Mouse (Mus musculus): ENCODE results near the gene Pde11a.
A peak's percentile ranks its signal among the peaks of the same experiment; 100 is the strongest.

Pde11a gene

DNA sequence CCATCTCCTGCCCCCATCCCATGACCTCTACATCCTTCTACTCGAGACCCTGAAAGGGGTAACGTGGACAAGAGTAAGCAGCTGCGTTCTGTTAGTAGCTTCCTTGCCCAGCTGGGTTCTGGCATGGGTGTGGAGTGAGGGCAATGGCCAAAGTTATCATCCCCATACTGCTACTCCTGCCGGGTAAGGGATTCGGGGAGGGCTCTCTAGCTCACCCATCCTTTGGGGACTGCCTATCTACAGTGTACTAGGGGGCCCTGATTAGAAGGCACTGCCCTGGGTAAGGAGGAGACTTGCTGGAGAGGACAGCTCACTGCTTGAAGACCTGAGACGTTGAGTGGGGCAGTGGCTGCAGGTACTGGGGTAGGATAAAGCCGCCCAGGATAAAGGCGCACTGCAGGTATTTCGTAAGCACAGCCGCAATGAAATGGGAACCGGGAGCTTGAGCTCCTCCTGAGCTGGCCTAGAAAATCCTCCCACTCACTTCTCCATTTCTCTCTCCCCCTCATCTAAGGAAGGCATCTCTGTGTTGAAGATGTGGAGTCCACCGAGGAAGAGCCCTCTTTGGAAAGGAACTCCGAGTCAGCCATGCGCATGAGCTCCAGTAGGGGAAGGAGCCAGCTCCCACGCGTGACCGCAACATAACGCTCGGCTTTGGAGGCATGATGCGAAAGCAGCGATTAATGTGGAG lies 15.2 kb downstream of the Pde11a start:
- no peak for DNase-seq (ENCODE audit: inconsistent ontology term)

DNA sequence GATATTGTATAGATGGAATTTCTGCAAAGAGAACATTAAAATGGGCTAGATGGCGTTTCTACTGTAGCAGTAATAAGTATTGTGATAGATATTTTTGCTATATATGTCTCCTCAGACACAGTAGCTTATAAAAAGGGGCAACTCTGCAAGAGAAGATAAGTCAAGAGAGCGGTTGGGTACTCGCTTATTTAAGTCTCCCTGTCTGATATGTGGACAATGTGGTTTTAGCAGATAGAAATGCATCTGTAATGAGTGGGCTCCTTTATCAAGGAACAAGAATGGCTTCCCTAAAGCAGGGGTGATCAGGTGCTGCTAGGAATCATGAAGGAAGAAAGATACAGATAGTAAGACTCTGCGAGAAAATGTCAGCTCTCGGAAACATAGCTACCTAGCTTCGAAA lies 18.2 kb downstream of the Pde11a start:
- DNase-seq (ENCODE audit: inconsistent ontology term): no peak

DNA sequence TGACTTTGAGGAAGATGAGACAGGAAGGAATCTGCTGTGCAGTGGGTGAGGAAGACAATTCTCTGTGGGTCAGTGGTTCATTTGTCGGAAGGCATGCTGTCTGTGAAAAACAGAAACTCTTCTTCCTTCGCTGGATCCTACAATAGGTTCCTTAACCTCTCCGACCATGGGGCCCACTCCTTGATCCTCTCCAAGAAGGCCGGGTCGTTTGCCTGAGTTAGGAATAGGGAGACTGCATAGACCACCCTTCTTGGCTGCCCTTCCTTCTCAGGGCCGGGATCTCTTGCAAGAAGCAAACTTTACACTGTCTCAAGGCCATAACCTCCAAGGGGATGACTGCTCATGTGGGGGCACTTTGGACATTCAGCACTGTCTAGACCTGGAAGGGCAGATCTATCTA lies 19.3 kb downstream of the Pde11a start:
- DNase-seq (ENCODE audit: inconsistent ontology term): no peak

DNA sequence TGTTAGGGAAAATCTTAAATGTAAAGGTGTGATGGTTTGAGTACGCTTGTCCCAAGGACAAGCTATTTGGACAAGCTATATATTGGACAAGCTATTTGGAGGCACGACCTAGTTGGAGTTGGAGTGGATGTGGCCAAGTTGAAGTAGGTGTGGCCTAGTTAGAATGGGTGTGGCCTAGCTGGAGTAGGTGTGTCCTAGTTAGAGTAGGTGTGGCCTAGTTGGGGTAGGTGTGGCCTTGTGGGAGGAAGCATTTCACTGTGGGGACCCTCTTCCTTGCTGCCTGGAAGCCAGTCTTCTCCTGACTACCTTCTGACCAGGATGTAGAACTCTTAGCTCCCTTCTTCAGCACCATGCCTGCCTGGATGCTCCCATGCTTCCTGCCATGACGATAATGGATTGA lies 50.9 kb downstream of the Pde11a start:
- no peak for DNase-seq (ENCODE audit: inconsistent ontology term)

DNA sequence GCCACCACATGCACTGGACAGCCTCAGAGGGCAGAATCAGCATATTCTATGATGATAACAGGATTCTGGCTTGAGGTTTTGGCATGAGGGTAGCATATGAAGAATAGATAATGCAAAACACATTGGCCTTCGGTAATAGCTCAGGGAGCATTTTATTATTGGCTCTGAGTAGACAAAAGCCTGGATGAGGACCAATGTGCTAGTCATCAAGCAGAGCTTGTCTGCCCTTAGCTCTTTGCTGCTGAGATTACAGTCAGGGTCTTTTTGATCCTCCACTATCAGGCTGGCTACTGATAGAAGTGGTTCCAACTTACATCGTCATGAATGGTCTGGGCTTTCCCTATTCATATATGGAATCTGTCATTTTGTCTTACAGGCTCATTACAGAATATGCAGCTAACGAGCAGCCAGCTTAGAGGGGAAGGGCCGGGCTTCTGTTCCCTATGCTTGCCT lies 52.3 kb downstream of the Pde11a start:
- peak; percentile 69 for DNase-seq (ENCODE audit: inconsistent ontology term)

DNA sequence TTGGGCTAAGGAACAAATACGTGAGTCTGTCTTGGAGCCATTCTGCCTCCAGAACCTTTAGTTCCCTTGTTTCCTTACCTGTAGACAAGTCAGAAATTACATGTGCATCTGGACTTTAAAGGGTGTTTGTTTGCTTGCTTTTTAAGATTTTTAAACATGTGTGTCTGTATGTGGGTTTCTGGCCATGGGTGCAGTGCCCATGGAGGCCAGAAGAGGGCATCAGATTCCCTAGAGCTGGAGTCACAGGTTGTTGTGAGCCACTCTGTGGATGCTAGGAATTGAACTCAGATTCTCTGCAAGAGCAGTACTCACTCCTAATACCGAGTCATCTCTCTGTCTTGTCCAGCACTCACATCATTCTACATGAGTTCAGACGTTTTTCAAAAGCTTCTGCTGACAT lies 53.4 kb downstream of the Pde11a start:
- DNase-seq (ENCODE audit: inconsistent ontology term): no peak

DNA sequence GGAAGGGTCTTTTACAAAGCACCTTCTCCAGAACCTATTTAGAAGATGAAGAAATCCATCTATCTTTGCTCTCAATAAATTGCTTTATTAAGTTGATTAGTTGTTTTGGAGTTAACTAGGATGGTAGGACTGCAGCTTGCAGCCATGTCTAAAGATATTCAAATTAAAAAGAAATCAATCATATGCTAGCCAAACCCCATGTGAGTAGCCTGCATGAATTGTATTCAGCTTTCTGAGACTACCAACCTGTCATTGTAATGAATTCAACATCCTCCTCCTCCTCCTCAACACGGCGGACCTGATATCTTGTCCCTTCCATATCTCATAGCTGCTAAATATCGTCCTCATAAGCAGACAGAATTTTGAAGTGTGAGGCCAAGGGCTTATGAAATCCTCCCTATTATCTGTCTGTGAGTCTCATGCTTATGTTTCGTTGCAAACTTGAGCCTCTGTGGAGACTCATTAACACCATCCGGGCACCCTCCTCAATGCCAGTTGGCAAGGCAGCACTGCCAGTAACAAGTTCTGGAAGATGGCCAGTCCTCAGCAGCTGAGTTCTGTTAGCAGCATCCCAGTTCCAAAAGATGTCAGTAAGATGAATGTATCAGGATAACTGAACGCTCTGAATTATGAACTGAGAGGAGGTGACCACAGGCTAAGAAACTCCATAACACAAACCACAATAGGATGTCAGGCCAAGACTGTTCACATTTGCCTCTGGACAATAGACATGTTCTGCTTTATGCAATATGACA lies 55.0 kb downstream of the Pde11a start:
- peak; percentile 89 for DNase-seq (ENCODE audit: inconsistent ontology term)

DNA sequence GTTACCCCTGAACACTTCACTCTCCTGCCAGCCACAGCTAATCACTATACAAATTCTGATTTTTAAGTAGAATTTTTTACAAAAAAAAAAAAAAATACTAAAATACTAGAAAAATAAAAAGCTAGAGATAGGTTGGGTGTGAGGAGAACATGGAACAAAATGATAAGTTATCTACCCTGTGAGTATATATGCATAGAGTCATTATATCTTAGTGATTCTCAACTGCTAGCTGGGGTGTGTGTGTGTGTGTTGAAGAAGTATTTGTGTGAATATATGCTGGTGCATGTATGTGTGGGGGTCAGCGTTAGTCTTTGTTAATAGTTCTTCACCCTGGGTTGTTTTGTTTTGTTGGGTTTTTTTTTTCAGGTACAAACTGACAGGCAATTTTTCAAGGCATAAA lies 69.1 kb downstream of the Pde11a start:
- no peak for DNase-seq (ENCODE audit: inconsistent ontology term)

DNA sequence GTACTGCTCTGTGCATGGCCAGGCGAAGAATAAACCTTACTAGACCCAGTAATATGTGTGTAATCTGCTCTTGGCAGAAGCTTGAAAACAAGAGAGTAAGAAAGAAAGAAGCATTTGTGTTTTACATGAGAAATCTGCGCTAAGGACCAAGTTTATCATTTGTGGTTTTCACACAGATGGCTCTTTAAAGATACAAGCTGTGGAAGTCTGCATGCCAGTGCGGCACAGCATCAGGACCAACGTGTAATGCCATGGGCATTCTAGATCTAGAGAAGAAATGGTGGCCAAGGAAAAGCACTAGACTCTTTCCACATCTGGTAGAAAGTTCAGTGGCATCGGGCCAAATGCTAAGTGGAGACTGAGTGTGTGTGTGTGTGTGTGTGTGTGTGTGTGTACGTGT lies 71.2 kb downstream of the Pde11a start:
- no peak for DNase-seq (ENCODE audit: inconsistent ontology term)

DNA sequence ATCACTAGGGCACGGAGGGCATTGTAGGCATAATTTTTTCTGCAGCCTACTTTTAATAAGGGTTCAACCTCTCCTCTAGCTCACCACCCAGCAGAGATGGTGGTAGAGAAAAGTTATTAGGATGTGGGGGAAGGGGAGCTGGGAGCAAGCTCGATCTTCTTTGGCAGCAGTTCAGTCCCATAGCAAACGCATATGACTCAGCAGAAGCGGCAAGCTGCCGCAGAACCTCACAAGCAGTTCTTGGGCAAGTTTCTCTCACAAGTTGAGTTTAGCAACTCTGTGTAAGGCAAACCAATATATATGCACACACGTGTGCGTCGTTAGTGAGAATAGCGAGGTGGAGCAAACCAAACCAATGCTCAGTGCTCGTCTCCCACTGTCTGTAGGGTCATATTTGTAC lies 72.0 kb downstream of the Pde11a start:
- no peak for DNase-seq (ENCODE audit: inconsistent ontology term)

DNA sequence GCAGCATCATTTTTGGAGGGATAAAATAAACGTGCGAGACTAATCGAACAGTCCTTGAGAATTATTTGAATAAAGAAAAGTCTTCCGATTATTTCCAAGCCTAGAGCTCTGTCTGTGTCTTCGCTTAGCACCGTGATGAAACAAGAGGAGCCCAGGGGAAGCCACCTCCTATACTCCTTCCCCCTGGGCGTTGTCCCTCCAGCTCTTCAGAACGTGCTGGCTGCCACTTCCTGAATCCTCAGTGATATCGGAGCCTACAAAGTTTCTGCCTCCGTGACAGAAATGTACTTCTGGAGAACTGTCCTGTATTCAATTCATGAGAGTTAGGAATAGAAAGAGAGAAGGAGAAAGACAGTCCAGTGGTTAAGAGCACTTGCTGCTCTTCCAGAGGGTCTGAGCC lies 74.3 kb downstream of the Pde11a start:
- no peak for DNase-seq (ENCODE audit: inconsistent ontology term)

DNA sequence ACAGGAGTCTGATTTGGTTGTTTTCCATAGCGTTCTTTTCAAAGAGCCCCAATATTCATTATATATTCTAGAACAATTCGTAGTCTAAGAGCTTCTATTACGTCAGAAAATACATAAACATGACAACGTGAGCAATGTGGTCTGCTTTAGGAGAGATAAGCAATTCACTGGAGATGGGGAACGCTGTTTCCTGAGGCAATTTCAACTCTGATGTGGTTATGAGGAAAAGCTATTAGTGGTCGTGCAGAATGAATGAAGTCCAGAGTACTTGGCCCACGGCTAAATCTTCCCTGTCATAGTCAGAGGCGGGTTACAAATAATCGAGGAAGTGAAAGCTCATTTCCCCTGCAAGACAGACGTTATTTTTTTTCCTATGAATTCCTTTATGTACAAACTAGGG lies 75.9 kb downstream of the Pde11a start:
- no peak for DNase-seq (ENCODE audit: inconsistent ontology term)

DNA sequence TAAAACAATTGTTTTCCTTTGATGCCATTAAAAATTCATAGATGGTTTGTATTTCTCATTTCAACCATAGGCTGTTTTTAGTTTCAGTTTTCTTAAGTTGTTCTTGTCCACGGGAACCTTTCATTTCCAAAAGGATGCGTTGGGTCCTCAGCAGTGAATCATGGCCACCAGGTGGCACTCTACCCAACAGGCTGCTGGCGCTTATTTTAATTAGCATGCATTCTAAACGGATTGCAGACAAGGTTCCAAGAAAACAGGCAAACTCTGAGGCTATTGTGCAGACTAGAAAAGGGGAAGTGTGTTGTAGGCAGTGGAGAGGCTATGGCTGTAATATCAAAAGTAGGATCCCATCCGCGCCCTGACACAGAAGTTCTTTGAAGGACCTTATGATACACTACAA lies 83.7 kb downstream of the Pde11a start:
- peak; percentile 43 for DNase-seq (ENCODE audit: inconsistent ontology term)

DNA sequence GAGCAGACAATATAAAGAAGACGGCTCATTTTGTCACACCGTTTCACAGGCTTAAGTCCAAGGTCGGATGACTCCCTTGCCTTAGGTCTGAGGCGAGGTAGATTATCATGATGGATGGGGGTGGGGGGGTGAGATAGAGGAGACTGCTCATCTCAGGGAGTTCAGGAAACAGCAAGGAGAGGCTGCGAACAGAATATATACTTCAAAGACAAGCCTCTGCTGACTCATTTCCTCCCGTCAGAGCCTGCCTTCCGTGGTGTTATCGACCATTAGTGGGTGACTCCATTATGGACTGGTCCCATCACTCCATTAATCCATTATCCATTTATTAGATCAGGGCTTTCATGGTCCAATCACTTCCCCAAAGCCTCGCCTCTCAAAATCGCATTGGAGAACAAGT lies 87.2 kb downstream of the Pde11a start:
- DNase-seq (ENCODE audit: inconsistent ontology term): no peak

DNA sequence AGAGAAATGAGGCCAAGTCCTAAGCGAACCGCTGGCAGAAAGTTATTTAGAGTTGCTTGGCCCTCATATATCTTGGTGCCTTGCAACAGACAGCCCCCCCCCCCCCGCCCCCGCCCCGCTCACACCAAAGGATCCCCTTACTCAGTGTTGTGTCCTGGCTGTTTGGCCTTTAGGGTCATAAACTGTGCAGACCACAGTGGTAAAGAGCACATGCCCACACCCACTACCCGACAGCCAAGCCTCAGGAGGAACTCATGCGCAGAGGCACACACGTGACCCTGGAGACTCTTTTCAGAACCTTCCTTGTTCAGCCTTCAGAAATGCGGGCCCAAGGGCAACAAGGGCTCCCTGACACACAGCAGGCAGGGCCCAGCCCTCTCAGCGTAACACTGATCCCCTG lies 90.3 kb downstream of the Pde11a start:
- DNase-seq (ENCODE audit: inconsistent ontology term): no peak

DNA sequence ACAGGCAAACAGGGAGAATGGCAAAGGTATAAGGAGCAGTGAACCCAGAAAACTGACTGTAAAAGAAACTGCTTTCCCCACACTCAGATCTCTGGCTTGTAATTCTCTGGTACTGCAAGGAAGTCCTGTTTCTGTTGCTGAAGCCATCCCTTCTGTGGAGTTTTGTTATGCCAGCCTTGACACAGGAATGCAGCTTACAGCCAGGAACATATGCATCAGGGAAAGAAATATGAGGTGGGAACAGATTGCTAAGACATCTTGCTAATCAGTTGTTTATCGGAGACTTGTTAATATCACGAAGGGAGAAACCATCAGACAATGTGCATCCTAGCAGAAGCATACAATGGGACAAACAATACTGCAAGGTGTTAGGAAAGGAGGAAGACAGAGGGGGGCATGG lies 99.4 kb downstream of the Pde11a start:
- no peak for DNase-seq (ENCODE audit: inconsistent ontology term)

DNA sequence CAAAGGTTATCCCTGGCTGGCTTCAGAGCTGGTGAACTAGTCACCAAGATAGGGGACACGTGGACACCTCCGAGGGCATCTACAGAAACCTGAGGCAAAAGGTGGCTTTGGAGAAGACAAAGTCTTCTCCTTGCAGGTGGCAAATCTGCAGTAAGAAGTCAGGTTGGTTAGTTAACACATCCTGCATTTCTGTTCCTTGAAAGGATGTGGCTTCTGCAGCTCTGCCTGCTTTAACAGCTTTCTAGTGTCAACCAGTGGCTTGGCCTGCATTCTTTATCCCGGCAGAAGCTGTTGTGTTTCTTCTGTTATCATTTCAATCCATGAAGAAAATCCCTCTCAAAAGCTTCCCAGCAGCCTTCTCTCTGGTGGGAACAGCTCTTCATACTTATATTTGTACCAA lies 100.1 kb downstream of the Pde11a start:
- no peak for DNase-seq (ENCODE audit: inconsistent ontology term)

DNA sequence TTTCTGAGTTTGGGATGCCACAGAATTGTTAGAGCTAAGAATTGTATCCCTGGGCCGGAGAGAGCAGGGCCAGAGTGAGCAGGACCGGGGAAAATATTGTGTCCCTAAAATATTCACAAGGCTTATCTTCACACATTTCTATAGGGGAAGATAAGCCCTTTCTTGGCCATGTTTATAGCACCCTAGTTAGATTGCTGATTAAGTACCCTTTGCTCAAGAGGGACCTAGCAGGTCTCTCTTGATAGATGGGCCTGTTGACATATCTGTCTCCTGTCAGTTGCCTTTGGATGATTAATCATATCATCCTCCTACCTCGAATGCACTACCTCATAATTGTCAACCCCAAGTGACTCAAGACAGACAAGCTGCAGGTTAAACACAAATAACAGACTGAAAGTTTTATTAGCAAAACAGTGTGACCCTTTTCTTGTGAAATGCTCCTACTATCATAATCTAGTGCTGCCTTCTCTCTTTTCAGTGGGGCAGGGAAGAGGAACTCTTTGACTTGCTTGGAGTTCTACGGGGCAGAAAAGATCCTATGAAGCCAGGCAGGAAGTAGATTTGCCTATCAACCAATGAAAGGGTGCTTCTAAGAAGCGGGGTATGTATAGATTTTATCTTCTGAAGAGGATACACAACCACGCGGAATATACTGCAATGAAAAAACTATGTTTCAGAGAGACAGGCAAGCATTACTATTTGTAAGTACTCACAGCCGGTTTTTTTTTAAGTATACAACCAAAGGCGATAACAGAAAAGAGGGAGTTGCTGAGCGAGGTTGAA lies 100.7 kb downstream of the Pde11a start:
- no peak for DNase-seq (ENCODE audit: inconsistent ontology term)

DNA sequence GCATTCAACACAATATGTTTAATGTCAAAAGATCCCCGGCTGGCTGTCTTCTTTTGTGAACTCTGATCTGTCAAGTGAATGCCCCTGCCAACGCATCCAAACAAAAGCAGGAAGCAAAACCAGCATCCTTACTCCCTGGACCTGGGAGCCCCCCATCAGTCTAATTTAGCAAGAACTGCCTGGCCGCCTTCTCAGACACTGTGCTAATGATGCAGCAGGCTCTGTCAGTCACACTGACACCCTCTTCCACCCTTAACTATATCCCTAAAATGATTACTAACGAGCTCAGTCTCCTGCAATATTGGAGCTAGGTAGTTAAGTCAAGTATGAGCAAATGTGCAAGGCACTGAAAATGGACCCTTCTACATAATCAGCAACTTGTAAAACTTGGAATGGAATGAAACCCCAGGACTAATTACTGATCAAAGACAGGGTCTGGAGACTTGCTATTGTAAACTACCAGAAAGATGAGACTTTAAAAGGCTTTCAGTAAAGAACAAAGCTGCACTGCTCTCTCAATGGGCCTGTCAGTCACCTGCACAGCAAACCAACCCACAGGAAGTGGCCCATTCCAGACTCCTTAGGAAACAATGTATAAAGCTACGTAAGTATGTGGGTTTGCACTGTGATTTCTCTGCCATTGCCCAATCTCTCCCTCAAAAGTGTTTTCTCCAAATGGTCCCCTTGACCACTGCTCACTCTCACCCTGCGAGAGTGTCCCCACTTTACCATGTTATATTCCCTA lies 118.0 kb downstream of the Pde11a start:
- no peak for DNase-seq (ENCODE audit: inconsistent ontology term)

DNA sequence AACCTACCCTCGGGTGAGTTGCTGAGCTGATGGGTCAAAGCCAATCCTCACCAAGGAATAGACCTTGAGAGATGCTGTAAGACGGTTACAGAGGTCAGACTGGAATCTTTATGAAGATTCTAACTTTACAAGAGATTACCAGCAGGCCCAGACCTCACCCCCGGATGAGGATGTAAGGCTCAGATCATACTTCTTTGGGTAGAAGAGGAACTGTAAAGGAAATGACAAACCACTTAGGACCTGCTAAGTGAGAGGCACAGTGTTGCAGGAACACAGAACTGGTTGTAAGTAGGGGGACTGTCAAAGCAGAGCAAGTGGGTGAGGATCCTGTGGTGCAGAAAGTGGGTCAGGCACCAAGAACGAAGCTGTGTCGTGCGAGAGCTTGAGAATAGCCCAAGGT lies 119.0 kb downstream of the Pde11a start:
- DNase-seq (ENCODE audit: inconsistent ontology term): no peak

DNA sequence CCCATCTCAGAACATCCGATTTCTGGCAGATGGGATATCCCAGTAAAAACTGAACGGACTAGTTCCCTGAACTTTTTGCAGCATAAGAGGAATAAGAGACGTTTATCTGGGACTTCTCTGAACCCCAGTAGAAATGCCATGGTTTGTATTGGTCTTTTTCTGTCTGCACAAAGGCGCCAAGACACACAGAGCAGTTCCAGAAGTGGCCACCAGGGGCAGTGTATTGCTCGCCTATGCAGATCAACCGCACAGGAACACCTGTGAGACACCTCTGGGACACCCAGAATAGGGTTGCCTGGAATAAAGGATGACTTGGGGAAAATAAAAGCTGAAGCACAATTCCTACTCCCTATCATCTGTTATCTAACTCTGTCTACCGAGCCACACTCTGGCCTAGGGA lies 122.4 kb downstream of the Pde11a start:
- DNase-seq (ENCODE audit: inconsistent ontology term): no peak

DNA sequence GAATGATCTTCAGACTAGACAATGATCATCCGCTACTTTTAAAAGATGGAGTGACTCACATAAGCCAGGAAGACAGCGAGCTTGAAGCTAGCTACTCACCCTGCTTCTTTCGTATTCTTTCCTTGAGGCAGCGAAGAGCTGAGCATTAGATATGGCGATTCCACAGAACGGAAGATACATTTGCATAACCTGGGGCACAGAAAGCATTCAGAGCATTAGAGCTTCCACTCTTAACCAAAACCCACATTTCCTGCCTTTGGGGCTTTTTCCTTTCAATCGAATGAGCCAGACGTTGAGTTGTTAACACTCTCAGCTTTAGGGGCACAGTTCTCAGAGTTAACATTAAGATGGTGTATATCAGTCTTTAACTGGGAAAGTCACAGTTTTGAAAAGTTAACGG lies 123.4 kb downstream of the Pde11a start:
- no peak for DNase-seq (ENCODE audit: inconsistent ontology term)
